Mouse (Mus musculus) embryo, embryonic 10 days (tissue): ENCODE results near the gene Kcnk3.

ENCODE experiments used
- DNase-seq: peaks from one replicate; pipeline ENCODE4 v3.0.0-alpha.2; 2015; ENCODE audit warnings: low spot score

Kcnk3 gene

DNA sequence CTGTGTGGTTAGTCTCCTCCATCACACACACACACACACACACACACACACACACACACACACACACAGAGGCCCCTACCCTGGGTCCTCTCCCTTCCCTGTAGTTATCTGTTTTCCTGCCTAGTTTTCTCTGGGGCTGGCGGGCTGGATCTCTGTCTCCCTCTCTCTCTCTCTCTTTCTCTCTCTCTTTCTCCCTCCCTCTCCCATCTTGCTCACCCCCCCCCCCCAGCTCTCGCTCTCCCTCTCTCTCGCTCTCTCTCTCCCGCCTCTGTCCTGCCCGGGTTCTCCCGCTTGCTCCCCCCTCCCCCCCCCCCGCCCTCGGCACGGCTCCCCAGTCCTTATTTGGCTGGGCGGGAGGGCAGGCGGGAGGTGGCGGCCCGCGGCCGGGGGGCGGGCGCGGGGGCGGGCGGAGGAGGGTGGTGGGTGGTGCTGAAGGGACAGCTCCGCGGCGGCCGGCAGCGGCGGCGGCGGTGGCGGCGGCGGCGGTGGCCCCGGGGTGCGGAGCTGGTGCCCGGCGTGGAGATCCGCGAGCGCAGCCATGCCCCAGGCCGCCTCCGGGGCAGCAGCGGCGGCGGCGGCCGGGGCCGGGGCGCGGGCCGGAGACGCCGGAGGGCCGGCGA is at the start of gene Kcnk3:
Kcnk3 (plus strand) TSS at position 490 of the 620 bp plus-strand sequence.
- DNase-seq: peak; percentile 56

DNA sequence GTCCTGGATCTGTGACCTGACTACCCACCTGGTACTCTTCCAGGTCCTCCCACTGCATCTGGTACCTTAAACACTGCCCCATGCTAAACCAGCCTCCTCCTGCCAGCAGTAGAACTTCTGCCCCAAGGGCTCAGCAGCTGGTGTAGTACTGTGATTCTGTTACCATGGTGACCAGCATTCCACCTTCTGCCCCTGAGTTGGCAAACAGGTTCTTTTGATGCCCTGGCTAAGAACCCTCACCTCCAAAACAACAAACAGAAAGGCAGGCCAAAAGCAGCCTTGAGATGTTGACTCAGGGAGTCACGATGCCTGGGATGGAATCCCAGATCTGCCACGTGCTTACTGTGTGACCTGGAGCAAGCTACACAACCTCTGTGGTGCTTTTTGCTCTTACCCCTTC is 42.3 kb upstream of the Kcnk3 start, which contains the start of gene Cib4:
Cib4 (minus strand) TSS at position 139 of the 400 bp plus-strand sequence.
- DNase-seq: peak; percentile 41

DNA sequence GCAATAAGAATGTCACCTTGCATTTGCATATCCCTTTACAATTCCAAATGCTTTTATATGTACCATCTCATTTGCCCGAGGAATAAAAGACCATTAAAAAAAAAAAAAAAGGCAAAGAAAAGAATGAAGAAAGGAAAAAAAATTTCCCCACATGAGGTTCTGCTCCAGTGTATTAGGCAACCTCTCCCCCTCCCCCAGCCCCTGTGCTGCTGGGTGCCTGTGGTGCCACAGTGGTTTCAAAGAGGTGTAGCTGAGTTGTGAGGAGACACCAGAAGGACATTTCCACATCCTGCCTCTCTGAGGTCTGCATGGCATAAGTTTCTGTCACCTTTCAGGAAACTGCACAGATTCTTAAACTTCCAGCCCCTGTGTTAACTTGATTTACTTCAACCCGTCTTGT is 39.3 kb upstream of the Kcnk3 start:
- no peak for DNase-seq

DNA sequence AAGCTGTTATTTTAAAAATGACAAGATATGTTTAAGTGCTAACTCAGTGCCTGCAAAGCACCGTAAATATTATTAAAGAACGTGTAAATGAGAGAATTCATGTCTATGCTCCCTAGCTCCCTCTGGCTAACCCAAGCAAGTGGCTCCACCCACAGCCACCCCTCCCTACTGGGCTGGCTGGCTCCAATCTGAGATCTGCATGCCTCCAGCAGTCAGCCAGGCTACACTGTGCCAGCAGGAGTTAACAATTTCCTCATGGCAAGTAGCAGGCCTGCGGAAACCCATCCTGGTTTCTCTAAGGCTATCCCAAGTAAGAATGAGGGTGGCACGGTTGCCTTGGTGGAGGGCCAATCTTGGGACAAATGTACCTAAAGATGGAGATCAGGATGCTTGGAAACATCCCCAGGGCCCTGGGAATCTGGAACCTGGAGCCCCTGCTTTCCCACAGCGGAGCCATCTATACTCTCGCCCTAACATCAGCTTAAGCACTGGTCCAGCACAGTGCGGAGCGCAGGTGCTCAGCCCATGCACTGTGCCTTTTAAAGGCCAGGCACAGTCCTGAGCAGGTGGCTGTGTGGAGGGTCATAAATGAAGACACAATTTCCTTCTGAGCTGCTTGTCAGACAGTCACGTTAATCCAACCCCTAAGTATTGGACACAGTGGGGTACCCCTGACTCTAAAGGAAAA is 37.5 kb upstream of the Kcnk3 start:
- peak; percentile 9 for DNase-seq

DNA sequence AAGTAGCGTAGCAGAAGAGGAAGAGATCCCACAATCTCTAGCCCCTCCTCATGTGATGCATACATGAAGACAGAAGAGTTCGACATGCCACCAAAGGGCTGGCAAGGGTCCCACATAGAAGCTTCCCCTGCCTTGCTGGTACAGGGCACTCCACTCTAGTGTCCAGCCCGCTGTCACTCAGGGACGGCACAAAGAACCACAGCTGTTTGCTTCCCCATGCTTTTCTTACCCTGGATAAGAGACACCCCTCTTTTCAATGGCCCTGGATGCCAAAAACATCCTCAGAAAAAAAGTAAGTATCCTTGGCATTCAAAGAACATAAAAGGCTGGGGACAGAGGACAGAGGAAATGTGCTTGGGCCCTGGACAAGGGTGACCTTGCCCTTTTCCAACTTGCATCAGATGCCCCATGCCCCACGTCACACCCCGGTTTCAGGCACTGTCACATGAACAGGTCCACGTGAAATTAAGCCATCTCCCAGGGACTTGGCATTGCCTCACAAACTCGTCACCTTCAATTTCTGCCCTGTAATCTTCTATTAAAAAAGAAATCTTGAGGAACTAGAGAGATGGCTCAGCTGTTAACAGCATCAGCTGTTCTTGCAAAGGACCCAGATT is 36.8 kb upstream of the Kcnk3 start:
- DNase-seq: no peak

DNA sequence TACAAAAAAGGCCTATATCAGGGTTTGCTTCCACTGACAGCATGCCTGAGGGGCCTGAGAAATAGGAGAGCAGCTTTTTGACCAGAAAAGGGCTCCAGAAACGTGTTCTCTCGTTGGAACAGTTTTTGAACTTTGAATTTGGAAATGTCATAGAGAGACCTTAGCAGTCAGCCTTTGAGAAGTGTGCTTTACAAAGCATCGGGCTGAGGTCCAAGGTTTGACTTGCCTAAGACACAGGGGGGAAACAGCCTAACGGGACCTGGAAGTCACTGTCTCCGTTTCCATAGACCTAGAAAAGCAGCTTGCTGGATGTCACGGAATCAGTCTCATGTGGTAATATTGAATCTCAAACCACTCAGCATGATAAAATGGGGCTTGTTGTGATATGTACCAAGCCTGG is 36.0 kb upstream of the Kcnk3 start:
- DNase-seq: no peak

DNA sequence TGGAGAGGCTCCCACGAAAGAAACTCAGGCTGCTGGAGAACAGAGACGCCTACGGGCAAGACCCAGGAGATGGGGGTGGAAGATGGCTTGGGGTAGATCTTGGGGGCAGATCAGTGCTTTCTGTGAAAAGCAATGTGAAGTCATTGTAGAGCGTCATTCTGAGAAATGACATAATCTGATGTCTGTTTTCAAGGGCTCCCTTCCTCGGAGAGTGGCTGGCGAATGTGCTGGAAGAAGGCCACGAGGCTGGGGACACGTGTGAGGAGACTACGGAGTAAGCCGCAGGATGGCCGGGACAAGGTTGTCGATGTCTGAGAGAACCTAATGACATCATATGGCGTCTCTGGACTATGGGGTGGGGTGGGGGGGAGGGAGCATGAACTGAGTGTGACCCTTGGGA is 34.0 kb upstream of the Kcnk3 start:
- DNase-seq: no peak

DNA sequence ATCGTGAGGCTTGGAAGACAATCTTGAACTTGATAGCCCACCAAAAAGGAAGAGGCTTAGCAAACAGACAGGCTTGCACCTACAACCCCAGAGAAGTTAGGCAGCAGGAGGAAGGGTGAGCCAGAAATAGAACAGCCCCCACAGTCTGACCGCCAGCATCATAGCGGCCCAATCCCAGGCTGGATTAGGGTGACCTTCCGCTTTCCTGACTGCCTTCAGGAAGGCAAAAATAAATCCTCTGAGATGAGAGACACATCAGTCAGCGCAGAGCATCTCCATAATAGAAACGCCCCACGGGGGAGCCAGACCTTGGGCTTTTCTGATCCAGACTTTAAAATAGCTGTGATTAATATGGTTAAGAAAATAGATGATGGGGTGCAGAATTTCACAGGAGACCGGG is 33.0 kb upstream of the Kcnk3 start:
- no peak for DNase-seq

DNA sequence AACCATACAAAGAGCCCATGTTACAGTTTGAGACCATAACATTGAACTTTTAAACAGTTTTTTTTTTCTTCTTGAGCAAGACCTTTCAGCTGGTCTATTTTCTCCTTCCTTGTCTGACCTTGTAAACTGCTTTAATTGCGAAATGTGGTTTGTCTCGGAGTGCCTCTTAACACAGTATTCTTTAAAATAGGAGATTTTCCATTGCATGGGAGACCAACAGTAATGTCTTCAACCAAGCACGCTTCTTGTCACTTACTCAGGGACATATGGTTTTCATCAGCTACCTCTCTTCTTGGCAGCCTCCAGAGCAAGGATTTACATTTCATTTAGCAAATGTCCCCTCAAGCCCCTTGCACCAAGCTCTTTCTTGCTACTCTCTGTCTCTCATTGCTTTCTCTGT is 31.7 kb upstream of the Kcnk3 start:
- DNase-seq: peak; percentile 22

DNA sequence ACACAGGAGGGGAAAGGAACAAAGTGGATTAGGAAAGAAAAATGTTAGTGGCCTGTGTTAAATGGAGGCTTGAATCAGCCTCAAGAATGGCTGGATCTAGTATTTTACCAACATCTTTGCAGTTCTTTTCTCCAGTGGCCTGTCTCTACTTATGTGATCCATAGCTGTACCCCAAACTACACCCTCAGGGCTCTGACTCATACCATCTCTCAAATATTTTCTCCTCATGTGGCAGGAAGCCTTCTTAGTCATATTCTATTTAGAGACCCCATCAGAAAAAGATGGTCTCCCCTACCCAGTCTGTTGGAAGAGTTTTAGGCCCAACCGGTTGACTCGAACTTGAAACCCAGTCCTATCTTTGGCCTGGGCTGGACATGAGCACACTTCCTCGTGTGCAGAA is 28.5 kb upstream of the Kcnk3 start:
- DNase-seq: no peak

DNA sequence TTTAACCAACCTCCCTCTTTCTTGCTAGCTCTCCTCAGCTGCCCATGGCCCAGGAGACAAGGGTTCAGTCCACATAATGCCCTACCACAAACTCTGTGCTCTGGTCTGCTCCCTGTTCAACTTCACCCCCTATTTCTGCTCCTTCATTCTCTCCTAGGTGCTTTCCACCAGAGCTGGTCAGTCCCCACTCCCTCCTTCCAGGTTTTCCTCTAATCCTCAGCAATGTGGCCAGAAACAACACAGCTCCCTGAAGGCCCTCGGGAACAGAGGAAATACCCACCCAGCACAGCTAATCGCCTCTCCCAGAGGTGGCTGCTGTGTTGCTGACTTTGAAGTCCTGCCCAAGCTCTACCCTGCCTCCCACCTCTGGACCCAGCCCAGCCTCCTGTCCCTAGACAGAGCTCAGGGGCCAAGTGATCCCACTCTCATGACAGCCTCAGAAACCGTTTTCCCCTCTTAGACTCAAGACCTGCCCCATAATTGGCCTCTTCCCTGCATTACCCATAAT is 27.9 kb upstream of the Kcnk3 start:
- no peak for DNase-seq

DNA sequence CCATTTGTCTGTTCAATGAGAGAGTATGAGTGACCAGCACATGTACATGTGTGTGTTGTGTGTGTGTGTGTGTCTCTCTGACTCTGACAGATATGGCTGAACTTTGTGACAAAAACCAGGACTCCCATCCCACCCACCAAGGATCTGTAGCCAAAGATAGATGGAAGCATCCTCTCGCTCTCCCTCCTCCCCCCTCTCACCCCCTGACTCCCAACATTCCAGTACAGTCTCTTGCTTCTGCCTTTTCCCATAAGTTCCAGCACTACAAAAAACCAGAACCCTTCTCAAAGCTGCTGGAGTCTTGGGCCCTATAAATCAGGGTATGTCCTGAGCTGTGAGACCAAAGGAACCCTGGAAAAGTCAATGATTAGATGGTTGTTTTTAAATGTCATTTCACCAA is 19.5 kb upstream of the Kcnk3 start:
- no peak for DNase-seq

DNA sequence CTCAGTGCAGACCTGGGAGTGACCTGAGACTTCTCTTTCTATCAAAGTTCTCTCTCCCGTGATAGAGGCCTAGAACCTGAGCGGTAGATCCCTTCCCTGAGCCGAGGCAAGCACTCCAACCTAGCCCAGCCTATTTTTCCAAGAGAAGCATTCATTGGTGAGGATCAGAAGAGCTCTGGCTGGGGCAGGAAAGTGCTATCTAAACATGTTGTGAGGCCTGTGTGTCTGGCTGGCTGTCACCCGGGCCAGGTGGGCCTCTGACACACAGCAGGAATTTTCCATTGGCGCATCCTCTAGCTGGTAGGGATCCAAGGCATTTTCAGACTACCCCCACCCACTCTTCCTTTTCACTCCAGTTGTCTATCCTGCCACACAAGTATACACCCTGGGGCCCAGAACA is 16.1 kb upstream of the Kcnk3 start:
- DNase-seq: no peak

DNA sequence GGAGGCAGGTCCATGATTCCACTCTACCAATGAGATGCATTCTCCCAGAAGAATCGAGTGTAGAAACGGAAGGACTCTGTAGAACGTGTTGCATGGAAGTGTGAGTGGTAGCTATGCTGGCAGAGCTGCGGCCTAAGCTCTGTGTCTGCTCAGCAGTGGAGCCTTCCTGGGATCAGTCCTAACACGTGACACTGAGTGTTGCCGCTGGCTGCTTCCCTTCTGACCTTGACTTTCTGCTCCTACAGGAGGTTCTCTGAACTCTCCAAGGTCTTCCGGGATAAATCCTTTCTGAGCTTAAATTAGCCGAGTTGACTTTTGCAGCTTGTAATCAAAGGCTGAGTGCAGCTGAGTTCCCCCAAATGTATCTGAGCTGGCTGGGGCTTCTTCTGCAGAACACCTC is 13.6 kb upstream of the Kcnk3 start:
- DNase-seq: no peak

DNA sequence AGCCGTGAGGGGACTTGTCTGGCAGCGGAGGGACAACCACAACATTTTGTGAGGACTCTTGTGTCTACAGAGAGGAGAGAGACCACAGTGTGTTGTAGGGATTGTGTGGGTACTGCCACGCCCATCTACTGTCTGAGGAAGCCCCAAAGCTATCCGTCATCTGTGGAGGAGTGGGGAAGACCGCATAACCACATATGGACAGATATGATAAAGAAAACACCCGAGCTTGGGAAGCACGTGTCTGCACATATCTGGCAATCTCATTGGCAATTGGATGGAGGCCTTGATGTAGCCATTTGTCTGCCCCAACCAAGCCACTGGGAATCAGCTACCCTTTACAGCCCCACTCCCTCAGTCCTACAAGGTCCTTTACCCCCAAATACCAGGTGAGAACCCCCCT is 11.7 kb upstream of the Kcnk3 start:
- DNase-seq: no peak

DNA sequence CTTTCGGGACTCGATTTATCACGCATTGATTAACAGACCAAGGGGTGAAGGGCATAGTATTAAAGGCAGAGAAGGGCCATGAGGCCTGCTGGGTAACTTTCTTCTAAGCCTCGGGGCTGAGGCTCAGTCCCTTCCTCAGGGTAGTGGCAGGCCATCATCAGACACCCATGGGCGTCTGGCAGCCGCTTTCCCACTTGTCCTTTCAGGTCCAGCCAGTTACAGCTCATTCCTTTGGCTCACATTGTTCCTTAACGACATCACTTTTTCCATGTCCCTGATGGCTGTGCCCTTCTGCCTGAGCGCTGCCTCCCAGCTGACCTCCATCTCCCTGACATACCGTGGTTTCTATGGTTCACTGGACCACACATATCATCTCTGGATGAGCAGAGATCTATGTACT is 10.7 kb upstream of the Kcnk3 start:
- DNase-seq: no peak

DNA sequence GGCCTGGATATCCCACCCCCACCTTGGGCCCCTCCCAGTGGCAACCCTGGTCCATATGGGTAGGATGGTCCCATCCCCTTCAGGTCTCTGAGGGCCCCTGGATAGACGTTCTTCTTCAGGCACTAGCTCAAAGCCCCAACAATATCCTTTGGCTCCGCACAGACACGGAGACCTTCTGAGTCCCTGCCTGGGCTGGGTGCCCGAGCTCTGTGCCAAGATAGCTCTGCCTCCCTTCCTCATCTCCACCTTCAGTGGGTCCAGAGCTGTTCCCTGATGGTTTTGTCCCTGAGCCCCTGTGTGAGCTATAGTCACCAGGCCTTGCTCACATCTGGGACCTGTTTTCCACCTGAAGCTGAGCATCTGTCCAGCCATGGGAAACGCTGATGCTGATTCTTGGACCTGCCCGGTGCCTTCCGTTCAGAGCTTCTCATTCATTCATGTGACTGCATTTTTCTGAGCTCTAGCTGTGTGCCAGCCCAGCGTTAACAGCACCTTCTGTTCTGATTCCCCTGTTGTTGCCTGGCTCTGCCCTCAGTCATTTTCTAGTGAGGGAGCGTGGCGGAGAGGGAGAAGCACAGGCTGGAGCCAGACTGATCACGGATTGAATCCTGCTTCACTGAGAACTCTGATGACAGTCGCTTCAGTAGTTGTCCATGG is 10.2 kb upstream of the Kcnk3 start:
- no peak for DNase-seq

DNA sequence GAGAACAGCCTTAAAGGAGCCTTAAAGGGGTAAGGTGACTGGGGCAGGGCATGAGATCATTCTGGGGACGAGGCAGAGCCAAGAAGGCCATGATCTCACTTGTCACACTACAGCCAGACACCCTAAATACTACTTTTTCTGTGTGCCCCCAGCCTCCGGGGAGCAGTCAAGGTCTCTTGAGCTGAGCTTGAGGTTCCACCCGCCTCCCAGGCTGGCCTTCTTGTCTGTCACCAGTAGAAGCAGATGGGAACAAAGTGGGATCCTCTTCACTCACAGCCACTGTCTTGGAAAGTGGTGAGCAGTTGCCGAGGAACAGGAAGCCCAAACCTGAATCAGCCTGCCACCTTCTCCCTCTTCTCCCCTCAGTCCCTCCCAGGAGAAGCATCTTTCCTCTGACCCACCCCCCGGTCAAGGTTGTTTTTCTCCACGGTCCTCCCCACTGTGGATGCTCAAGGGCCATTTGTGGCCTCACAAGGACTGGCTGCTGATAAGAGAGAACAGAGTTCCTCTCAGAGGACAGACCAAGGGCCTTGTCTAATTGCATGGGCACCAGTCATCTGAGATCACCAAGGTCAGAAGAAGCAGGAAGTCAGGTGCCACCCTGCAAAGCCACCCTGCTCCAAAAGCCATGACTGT is 9.4 kb upstream of the Kcnk3 start:
- no peak for DNase-seq

DNA sequence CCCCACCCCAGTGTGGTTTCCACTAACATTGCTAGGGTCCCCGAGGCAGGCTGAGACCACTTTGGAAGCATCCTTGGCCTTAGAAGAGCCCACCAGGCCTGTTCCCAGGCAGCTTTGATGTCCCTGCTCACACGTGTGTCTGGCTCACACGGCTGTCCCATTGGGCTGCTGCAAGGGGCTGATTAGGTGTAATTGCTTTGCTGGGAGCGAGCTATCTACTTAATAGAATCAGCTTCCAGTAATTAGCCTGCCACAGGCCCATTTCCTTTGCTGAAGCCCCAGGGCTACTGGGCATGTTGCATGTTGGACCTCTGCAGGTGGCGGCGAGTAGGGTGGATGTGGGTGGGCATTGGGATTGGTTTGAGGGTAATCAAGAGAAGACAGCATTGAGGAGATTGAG is 7.2 kb upstream of the Kcnk3 start:
- DNase-seq: no peak

DNA sequence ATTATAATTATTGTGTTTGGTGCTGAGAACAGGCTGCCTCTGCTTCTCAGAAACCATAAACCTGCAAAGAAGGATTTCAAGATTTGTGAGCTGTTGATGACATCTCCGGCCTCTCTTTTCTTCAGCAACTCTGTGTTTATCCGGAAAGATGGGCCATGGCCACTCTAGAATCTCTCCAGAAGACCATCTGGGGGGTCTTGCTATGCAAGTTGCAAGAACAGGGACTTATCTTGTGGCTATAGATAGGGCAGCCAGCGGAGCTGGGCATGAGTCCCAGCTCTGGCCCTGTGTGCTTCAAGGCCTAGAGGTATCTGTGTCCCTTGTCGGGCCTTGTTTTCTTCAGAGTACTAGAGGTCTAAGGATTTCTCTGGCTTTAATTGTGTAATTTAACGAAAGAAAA is 6.0 kb upstream of the Kcnk3 start:
- no peak for DNase-seq

DNA sequence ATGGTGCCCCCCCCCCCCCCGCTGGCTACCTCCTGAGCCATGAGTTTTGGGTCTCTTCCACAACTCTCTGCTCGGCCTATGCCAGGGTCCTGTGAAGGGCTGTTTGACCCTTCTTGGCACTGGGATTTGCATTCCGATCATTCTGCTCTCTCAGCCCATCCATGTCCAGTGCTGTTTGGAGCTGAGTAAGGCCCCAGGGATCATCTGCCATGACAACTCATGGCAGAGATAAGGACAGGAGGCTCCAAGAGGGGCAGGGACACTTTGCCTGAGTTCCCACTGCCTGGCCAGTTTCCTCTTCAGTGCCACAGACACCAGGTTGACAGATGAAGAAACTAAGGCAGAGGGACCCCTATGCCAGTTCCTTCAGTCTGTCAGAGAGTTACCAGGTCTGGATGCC is 1.4 kb upstream of the Kcnk3 start:
- no peak for DNase-seq

DNA sequence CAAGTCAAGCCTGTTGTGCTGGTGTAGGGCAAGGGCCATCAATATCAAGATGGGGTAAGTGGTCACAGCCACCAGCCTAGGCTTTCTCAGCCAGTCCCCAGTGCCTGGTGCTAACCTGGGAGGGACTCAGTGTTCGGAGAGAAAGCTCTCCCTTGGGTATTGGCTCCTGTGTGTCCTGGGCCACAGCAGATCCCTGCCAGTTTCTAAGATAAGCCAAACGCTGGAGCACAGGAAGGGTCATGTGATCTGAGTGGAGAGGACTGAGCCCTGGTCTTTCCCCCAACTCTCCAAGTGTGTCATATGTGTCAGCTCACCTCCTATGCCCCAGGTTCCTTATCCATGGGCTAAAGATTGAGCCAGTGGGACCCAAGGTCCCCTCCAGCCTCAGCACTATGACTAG is 869 bp upstream of the Kcnk3 start:
- no peak for DNase-seq
